Mouse (Mus musculus) lung, postnatal 14 days (tissue): ENCODE data around the gene Btbd35f8.
"Not testable (repeated sequence)": the region's sequence is repeated elsewhere in the genome, so short reads cannot be mapped to it uniquely, and the experiment has no call there.

Experiments
- DNase-seq: peaks from one replicate; pipeline ENCODE4 v3.0.0; 2021

Gene Btbd35f8

DNA sequence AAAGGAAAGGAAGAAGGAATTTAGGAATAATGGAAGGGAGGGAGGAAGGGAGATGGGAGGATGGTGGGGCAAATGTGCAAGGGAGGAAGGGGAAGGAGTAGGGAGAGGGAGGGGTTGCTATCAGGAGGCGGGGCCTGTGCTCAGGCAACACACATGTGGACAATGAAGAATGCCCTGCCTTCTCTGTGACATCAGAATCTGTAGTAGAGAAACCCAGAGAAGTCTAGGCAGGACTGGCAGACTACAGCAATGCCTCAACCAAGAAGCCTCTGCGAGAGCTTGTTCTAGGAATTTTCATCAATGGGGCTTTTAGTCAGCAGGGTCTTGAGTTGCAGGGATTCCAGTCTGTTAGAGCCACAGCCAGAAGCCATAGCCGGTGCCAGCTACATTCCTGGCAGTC, at the start of gene Btbd35f8:
TSS of gene Btbd35f8 (plus strand) at position 301 of the 400 bp plus-strand sequence.
- not testable (repeated sequence) for DNase-seq
